Mouse (Mus musculus): ENCODE data around the gene Nags. TPM values are rescaled to one million over a fixed set of nuclear protein-coding genes. Genes with fewer than 3 reads are reported as not detected.

Gene Nags
- polyA plus RNA-seq, 1 experiment, result 0.41 TPM

- 41% methylated on average over 8 of the region's 8 CpGs for WGBS
- TF ChIP-seq POLR2A (IDR thresholded peaks at IDR 0.05; ENCODE audit: borderline replicate concordance, extremely low read depth, low read depth, low read length) (no peak), CTCF (IDR thresholded peaks at IDR 0.05; ENCODE audit: insufficient read depth, low read length) (no peak)
- Histone ChIP-seq H3K4me3 (replicated peaks; ENCODE audit: extremely low read depth, low read depth, low read length) (no peak overlapping the region), H3K4me1 (ENCODE audit: control insufficient read depth, insufficient read depth, low read length) (no peaks in the 10 kb centered on the region)
- DNase-seq, result no peak
Observed at GRCm38 (mm10) chr11:102116241-102116640, 29.1 kb upstream of the Nags start.

- TF ChIP-seq CTCF (IDR thresholded peaks at IDR 0.05; ENCODE audit: insufficient read depth, low read length) (no peak), POLR2A (IDR thresholded peaks at IDR 0.05; ENCODE audit: borderline replicate concordance, extremely low read depth, low read depth, low read length) (no peak)
- no peak overlapping the region for H3K4me3 ChIP-seq (replicated peaks; ENCODE audit: extremely low read depth, low read depth, low read length)
Observed at GRCm38 (mm10) chr11:102117386-102117785, 27.9 kb upstream of the Nags start.

GRCm38 (mm10) chr11:102134516-102134915, 10.8 kb upstream of the Nags start:
- no peak for TF ChIP-seq POLR2A (IDR thresholded peaks at IDR 0.05; ENCODE audit: borderline replicate concordance, extremely low read depth, low read depth, low read length)
- TF ChIP-seq CTCF (IDR thresholded peaks at IDR 0.05; ENCODE audit: insufficient read depth, low read length), result no peak
- H3K4me3 ChIP-seq (replicated peaks; ENCODE audit: extremely low read depth, low read depth, low read length), result no peak overlapping the region
- no peak for DNase-seq
- WGBS, result 21% methylated on average over 4 of the region's 4 CpGs
- H3K4me1 ChIP-seq (ENCODE audit: control insufficient read depth, insufficient read depth, low read length), result no peaks in the 10 kb centered on the region

More at GRCm38 (mm10) chr11:102117386-102117785, 27.9 kb upstream of the Nags start:
- no peak for DNase-seq
- H3K4me1 ChIP-seq (ENCODE audit: control insufficient read depth, insufficient read depth, low read length), result no peaks in the 10 kb centered on the region
- WGBS, result 68% methylated on average over 6 of the region's 6 CpGs

GRCm38 (mm10) chr11:102137625-102138446, 7.5 kb upstream of the Nags start:
- no peaks in the 10 kb centered on the region for H3K4me1 ChIP-seq (ENCODE audit: control insufficient read depth, insufficient read depth, low read length)
- TF ChIP-seq POLR2A (IDR thresholded peaks at IDR 0.05; ENCODE audit: borderline replicate concordance, extremely low read depth, low read depth, low read length) (no peak), CTCF (IDR thresholded peaks at IDR 0.05; ENCODE audit: insufficient read depth, low read length) (no peak)
- DNase-seq, result no peak
- no peak overlapping the region for H3K4me3 ChIP-seq (replicated peaks; ENCODE audit: extremely low read depth, low read depth, low read length)
- WGBS, result 41% methylated on average over 13 of the region's 13 CpGs

- Histone ChIP-seq H3K4me1 (ENCODE audit: control insufficient read depth, insufficient read depth, low read length) (no peaks in the 10 kb centered on the region), H3K4me3 (replicated peaks; ENCODE audit: extremely low read depth, low read depth, low read length) (no peak overlapping the region)
- peak; percentile 50 for DNase-seq
- TF ChIP-seq CTCF (IDR thresholded peaks at IDR 0.05; ENCODE audit: insufficient read depth, low read length) (peak; percentile 91), POLR2A (IDR thresholded peaks at IDR 0.05; ENCODE audit: borderline replicate concordance, extremely low read depth, low read depth, low read length) (no peak)
- WGBS, result under 1% methylated on average over 18 of the region's 18 CpGs
Observed at GRCm38 (mm10) chr11:102138447-102138740, 6.9 kb upstream of the Nags start.

GRCm38 (mm10) chr11:102140508-102140907, 4.8 kb upstream of the Nags start:
- Histone ChIP-seq H3K4me3 (replicated peaks; ENCODE audit: extremely low read depth, low read depth, low read length) (no peak overlapping the region), H3K4me1 (ENCODE audit: control insufficient read depth, insufficient read depth, low read length) (no peaks in the 10 kb centered on the region)
- WGBS, result 0% methylated on average over 5 of the region's 5 CpGs
- TF ChIP-seq CTCF (IDR thresholded peaks at IDR 0.05; ENCODE audit: insufficient read depth, low read length), result peak; percentile 29; the same call in 1 of the 2 replicates
- no peak for TF ChIP-seq POLR2A (IDR thresholded peaks at IDR 0.05; ENCODE audit: borderline replicate concordance, extremely low read depth, low read depth, low read length)
- DNase-seq, result peak; percentile 53

- Histone ChIP-seq H3K4me1 (ENCODE audit: control insufficient read depth, insufficient read depth, low read length) (peaks cover 3% of the 10 kb centered on the region; the same call in 1 of the 2 replicates), H3K4me3 (replicated peaks; ENCODE audit: extremely low read depth, low read depth, low read length) (no peak overlapping the region)
- DNase-seq, result no peak
- no peak for TF ChIP-seq CTCF (IDR thresholded peaks at IDR 0.05; ENCODE audit: insufficient read depth, low read length)
- no peak for TF ChIP-seq POLR2A (IDR thresholded peaks at IDR 0.05; ENCODE audit: borderline replicate concordance, extremely low read depth, low read depth, low read length)
- WGBS, result 54% methylated on average over 7 of the region's 7 CpGs
Observed at GRCm38 (mm10) chr11:102142355-102142754, 3.0 kb upstream of the Nags start.

GRCm38 (mm10) chr11:102144957-102145470, 299 bp upstream of the Nags start:
- TF ChIP-seq CTCF (IDR thresholded peaks at IDR 0.05; ENCODE audit: insufficient read depth, low read length), result no peak
- no peak overlapping the region for H3K4me3 ChIP-seq (replicated peaks; ENCODE audit: extremely low read depth, low read depth, low read length)
- H3K4me1 ChIP-seq (ENCODE audit: control insufficient read depth, insufficient read depth, low read length), result peaks cover 3% of the 10 kb centered on the region; the same call in 1 of the 2 replicates
- WGBS, result 24% methylated on average over 13 of the region's 13 CpGs
- DNase-seq, result no peak

GRCm38 (mm10) chr11:102146005-102146404, 692 bp downstream of the Nags start:
- peaks cover 3% of the 10 kb centered on the region; the same call in 1 of the 2 replicates for H3K4me1 ChIP-seq (ENCODE audit: control insufficient read depth, insufficient read depth, low read length)
- H3K4me3 ChIP-seq (replicated peaks; ENCODE audit: extremely low read depth, low read depth, low read length), result no peak overlapping the region
- 5% methylated on average over 16 of the region's 16 CpGs for WGBS
- TF ChIP-seq POLR2A (IDR thresholded peaks at IDR 0.05; ENCODE audit: borderline replicate concordance, extremely low read depth, low read depth, low read length) (no peak), CTCF (IDR thresholded peaks at IDR 0.05; ENCODE audit: insufficient read depth, low read length) (no peak)
- DNase-seq, result no peak

GRCm38 (mm10) chr11:102146531-102146930, 1.2 kb downstream of the Nags start:
- 14% methylated on average over 17 of the region's 17 CpGs for WGBS
- DNase-seq, result no peak
- H3K4me1 ChIP-seq (ENCODE audit: control insufficient read depth, insufficient read depth, low read length), result peaks cover 3% of the 10 kb centered on the region; the same call in 1 of the 2 replicates
- no peak for TF ChIP-seq POLR2A (IDR thresholded peaks at IDR 0.05; ENCODE audit: borderline replicate concordance, extremely low read depth, low read depth, low read length)
- no peak for TF ChIP-seq CTCF (IDR thresholded peaks at IDR 0.05; ENCODE audit: insufficient read depth, low read length)
- H3K4me3 ChIP-seq (replicated peaks; ENCODE audit: extremely low read depth, low read depth, low read length), result no peak overlapping the region
